Mouse (Mus musculus): ENCODE data around the gene Ralgapb.
"Not testable (repeated sequence)": the region's sequence is repeated elsewhere in the genome, so short reads cannot be mapped to it uniquely, and the experiment has no call there.

Ralgapb gene

GRCm38 (mm10) chr2:158409595-158410021, at the start of gene Ralgapb:
Ralgapb (plus strand) TSS chr2:158409848.
- DNase-seq (ENCODE audit: low read depth, low spot score): peak; percentile 97

DNA sequence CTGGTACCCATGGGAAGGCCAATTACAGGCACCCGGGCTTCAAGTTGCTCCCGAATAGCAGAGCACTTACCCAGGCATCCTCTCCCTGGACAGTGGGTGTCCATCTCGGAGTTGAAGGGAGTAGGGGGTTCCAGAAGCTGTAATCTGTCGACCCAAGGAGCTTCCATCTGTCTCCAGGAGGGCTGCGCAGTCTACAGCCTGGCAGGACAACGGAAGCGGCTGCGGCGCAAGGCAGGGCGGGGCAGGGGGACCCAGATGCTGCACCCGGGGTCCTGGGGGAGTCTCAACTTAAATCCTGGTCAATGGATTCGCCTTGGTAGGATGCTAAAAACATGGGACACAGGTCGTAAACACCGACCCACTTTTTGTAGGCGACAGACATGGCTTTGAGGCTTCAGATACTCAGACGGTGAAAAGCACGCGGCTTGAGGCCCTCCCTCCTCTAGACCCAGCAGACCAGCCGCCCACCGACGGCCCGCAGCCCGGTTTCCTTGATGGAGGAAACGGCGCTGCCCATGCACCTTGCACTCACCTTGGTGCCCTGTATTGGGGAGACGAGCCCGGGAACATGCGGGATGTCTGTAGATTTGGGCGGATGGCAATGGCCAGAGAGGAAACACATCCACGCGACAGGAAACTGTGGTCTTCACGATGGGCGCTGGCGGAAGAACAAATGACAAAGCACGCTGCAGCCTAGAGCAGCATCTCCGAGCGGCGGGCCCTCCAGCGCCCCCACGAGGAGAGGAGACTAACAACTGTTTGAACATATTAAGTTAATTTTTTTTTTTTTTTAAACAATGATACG, 48.6 kb upstream of the Ralgapb start:
- DNase-seq (ENCODE audit: low read depth, low spot score): peak; percentile 94

DNA sequence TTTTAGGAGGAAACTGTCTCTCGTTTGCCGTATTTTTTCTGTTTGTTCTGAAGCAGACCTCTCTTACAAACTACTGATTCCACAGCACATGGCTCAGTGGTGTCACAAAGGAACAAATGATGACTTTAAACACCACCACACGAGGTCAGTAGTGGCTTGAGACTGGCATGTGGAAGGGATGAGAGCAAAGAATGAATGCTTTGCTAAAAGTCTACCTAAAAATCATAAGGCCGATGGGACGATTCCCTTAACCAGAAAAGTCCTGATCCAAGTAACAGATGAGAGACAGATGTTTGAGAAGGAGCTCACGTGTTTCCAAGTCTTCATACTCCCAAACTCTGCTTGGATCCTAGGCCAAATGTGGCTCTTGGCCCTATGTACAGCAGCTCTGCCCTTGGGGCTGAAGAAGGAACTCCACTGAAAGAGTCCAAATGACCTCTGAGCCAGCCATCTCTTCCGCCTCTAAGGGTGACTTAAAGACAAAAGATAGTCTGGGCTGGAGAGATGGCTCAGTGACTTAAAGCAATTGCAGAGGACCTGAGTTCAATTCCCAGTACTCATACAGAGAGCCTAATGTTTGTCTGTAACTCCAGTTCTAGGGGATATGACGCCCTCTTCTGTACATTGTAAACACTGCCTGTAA, 47.8 kb upstream of the Ralgapb start:
- peak; percentile 83 for DNase-seq (ENCODE audit: low read depth, low spot score)

DNA sequence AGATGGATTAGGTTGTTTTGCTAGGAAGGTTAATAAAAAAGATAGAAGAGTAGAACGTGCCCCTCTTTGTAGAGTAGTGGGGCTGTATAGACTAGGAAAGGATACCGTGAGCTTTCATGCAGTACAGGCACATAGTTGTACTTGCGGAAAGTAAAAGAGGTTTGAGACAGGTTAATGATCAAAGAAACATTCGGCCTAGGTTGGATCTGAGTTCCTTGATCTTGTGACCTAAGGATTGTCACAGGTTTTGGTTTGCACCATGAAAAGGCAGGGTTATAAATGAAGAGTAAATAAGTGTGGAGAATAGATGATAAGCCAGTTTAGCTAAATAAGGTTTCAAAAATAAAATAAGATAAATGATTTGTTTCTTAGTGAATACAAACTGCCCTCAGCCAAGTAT, 45.5 kb upstream of the Ralgapb start:
- DNase-seq (ENCODE audit: low read depth, low spot score): no peak

- no peak for DNase-seq (ENCODE audit: low read depth, low spot score)
These were observed 44.4 kb upstream of the Ralgapb start for GRCm38 (mm10) chr2:158365099-158365850.

DNA sequence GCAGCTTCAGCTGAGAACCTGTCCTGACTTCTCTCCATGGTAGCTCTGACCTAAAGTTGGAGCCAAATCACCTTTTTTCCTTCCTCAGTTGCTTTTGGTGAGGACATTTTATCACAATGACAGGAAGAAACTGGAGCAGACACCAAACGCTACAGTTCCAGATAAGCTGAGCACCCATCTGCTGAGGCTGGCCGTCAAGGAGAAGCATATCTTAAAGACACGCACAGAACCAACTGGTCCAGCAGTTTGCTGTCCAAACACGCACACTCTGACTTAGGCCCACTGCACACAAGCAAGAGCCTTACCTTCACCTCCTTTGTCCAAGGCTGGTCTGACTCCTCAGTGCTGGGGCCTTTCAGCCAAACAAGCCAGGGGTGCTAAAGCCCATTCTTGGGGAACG, 42.0 kb upstream of the Ralgapb start:
- DNase-seq (ENCODE audit: low read depth, low spot score): no peak

GRCm38 (mm10) chr2:158368313-158368712, 41.3 kb upstream of the Ralgapb start:
- no peak for DNase-seq (ENCODE audit: low read depth, low spot score)

DNA sequence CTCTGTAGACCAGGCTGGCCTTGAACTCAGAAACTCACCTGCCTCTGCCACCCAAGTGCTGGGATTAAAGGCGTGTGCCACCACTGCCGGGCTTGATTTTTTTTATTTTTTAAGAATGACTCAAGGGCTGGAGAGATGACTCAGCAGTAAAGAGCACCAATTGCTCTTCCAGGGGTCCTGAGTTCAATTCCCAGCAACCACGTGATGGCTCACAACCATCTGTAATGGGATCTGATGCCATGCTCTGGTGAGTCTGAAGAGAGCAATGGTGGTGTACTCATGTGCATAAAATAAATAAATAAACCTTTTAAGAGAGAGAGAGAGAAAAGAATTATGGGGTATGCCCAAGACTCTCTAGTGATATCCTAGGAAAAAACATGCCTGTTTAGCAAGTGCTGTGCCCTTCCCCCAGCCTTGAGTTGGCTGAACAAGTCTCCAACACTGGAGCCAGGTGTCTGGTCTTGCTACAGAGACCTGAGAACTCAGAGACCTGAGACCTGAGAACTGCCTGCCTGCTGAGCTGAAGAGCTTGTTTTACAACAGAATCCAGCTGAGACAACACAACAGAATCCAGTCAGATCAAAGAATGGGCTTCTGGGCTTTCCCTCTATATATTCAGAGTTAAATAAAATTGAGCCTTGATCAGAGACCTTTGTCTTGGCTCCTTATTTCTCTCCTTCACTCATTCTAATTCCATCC, 40.0 kb upstream of the Ralgapb start:
- DNase-seq (ENCODE audit: low read depth, low spot score): peak; percentile 55

DNA sequence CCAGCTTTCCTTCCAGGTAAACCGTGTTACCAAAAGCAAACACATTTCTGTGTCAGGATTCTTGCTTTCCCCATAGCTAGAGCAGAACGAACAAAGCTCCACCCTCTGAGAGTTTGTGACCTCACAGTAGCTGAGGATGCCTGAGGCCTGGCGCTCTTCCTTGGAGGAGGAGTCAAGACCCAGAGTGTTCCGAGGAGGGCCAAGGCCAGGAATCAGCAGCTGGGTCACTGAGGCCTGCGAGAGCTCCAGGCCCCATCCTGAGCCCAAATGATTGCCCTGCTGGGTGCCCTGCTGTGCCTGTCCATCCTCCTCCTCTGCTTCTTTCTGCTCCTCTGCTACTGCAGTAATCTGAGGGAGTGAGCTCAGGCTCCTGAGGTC, 39.5 kb upstream of the Ralgapb start:
- DNase-seq (ENCODE audit: low read depth, low spot score): peak; percentile 79

DNA sequence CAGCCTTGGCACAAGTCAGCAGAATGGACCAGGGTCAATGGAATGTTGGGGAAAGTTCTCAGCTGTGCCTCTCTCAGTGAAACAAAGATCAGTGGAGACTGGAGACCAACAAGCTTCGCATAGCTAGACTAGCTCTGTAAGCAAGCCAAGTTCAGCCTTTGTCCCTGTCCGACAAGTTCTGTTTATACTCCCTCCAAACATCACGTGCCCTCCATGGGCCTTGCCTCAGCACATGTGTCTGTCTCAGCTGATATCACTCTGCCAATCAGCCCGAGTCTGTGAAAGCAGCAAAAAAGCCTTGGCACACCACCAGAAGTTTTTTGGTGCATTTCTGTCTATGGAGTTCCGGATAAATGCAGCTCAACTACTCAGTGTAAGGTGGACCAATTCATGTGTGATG, 36.6 kb upstream of the Ralgapb start:
- no peak for DNase-seq (ENCODE audit: low read depth, low spot score)

DNA sequence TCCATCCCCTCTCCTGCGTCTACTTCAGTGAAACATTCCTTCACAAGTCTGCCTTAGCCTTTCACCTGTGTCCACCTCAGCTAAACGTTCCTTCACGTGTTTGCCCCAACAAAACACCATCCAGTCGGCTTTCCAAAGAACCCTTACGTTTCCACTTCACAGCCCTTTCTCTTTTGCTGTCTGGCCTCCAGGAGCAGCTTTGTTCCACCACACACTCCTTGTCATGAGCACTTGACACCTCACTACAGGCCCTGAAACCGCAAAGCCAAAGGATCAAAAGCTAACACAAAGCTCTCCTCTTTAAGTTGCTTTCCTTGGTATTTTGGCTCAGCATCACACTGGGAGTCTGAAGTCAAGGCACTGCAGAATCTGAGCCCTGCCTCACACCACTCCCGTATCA, 36.1 kb upstream of the Ralgapb start:
- DNase-seq (ENCODE audit: low read depth, low spot score): no peak

DNA sequence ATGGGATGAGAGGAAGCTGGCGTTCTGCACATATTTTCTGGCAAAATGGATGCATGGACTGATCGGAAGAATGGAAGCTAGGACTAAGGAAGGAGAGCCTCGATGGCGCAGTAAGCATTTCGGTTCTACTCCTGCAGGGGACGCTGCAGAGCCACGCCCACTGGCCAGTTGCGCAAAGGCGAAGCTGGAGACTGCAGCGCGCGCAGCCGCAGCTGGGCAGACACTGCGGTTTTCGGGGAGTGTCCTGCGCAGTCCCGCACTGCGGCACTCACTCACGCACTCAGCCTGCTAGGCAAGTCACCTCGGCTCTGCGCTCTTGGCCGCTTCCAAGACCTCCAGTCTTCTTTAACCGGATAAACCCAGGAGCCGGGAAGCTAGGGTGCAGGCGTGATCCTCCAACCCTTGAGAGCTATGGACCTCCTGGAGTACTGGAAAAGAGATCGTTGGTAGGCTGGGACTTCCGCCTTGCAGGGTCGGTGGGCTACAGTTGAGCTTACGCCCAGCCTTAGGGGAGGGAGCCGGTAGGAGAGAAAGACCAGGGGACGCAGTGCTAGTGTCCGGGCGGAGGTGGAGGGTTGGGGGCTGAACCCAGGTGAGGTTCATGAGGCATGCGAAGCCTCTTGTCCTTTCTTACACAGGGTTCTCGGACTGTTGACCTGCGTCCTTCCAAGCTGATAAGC, 34.1 kb upstream of the Ralgapb start, which contains the start of gene Snhg11:
Gene Snhg11 (plus strand): TSS at position 196 of the 680 bp plus-strand sequence.
- DNase-seq (ENCODE audit: low read depth, low spot score): peak; percentile 87

GRCm38 (mm10) chr2:158376123-158376687, 33.4 kb upstream of the Ralgapb start:
- DNase-seq (ENCODE audit: low read depth, low spot score): peak; percentile 53

DNA sequence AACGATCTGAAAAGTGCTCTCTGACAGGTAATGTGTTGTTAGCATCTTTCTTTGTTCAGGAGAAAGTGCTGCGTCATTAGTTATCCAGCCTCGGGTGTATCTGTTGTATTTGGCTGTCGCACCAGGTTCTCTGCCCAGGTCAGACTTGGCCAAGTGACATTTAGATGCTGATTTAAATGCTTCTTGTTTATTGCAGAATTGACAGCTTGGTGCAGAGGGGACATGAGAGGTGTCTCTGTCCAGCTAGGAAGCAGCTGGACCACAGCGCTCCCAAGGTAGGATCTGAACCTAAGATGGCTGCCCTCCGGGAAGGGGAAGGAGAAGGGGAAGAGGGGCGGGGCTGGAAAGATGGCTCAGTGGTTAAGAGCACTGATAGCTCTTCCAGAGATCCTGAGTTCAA, 32.9 kb upstream of the Ralgapb start:
- DNase-seq (ENCODE audit: low read depth, low spot score): peak; percentile 70

- DNase-seq (ENCODE audit: low read depth, low spot score): no peak
These were observed 31.8 kb upstream of the Ralgapb start for GRCm38 (mm10) chr2:158377811-158378210.

GRCm38 (mm10) chr2:158379354-158380078, 30.1 kb upstream of the Ralgapb start:
- DNase-seq (ENCODE audit: low read depth, low spot score): peak; percentile 94

DNA sequence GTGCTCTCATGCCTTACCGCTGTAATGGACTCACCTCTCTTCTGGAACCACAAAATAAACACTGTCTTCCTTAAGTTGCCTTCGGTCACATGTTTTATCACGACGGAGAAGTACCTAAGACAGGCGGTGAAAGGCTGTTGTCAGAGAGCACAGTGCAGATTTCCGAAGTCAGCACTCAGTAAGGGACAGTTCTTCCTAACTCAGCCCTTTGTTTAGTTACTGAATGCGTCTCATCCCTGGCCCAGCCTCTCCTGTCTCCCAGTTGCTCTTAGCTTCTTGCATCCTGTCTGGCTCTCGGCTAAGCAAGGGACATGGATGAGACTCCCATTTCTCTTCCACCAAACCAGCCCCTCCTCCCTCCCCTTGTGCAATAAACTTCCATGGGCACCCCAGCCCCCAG, 23.6 kb upstream of the Ralgapb start:
- DNase-seq (ENCODE audit: low read depth, low spot score): peak; percentile 65

- DNase-seq (ENCODE audit: low read depth, low spot score): no peak
These were observed 20.2 kb upstream of the Ralgapb start for GRCm38 (mm10) chr2:158389421-158389820.

GRCm38 (mm10) chr2:158396369-158396768, 13.3 kb upstream of the Ralgapb start:
- DNase-seq (ENCODE audit: low read depth, low spot score): no peak

DNA sequence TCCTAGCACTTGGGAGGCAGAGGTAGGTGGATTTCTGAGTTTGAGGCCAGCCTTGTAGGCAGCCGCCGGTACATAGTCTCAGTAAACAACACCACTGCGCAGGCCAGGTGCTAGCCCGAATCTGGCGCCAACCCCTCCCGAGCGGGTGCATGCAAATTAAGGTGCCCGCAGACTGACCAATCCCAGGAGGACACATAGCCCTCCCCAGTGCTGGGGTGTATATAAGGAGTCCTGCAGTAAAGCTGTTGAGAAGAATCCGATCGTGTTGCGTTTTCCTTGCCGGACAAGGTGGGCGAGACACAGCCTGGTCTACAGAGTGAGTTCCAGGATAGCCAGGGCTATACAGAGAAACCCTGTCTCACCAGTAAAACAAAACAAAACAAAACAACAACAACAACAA, 12.5 kb upstream of the Ralgapb start:
- DNase-seq (ENCODE audit: low read depth, low spot score): not testable (repeated sequence)

Measured in R1 (cell line).